Mouse (Mus musculus) megakaryocyte, adult 5-6 weeks (primary cell): ENCODE results near the gene Trim2. TPM values are rescaled to one million over a fixed set of nuclear protein-coding genes. Genes with fewer than 3 reads are reported as not detected.
A peak's percentile ranks its signal among the peaks of the same experiment; 100 is the strongest.

Source experiments
- ATAC-seq: 2 replicates; pipeline ENCODE4 v1.8.0; 2016; ENCODE audit warnings: mild to moderate bottlenecking, inconsistent platforms; ENCODE audit not compliant: poor library complexity, severe bottlenecking
- total RNA-seq, 2 experiments: library from RNA; stranded (forward) in 1 of 2; stranded (reverse) in 1 of 2; fragments of 153-499, 151-499 nt in 1 of 2; fragments of 221-1000, 200-1000 nt in 1 of 2; gene quantifications; 2 replicates each; pipeline versions ENCODE4 v1.2.3 to v1.2.4; 2015 to 2017

Trim2 gene
- total RNA-seq, 2 experiments from 2014 or later = 0.99 TPM; not detected in 1

DNA sequence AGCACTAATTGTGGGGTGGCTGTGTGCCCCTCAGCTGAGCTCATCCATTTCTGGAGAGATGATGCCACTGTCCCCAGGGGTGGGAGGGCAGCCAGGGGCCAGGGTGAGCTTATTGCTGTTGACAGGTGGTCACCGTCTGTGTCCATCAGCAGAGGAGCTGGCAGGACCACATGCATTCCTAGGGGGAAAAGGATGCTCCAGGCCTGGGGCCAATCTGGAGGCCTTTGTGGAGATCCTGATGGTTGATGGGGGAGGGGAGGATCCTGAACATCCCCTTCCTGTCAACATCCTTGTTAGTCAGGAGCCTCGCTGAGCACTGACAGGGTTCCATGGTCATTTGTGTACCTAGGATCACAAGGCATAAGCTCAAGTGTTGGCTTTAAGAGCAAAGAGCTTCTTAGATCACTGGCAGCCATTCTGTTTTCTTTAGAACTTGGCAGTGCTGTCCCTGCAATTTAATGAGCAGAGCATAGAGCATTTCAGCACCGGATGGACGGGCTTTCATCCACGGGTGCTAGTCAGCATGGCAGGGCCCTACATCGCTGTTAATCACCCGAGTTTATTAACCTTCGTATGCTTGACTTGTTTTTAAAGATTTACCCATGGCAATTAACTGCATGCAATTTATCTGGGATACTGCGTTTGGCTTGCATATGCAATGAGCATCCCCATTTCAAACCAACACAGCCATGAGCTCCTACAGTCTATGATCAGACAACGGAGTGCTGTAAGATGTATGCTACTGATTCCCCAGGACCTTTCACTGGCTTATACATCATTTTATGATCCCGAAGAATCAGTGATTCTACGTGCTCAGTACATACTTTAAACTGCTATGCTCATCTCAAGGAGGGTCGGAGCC is 105.9 kb downstream of the Trim2 start:
- no peak for ATAC-seq

DNA sequence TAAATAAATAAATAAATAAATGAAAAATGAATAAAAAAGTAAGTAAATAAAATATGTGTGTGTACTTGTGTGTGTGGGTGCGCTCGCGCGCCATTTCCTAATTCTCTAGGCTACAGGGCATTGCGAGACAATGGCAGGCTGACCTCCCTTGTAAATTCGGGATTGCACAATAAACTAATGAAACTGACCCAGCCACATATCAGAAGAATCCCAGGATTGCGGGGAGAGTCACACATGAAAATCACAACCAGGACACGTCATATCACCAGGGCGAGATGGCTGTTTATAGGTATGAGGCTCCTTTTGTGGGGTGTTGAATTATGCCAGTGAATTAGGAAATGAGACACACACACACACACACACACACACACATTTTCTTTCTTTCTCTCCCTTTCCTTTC is 107.2 kb downstream of the Trim2 start:
- no peak for ATAC-seq

DNA sequence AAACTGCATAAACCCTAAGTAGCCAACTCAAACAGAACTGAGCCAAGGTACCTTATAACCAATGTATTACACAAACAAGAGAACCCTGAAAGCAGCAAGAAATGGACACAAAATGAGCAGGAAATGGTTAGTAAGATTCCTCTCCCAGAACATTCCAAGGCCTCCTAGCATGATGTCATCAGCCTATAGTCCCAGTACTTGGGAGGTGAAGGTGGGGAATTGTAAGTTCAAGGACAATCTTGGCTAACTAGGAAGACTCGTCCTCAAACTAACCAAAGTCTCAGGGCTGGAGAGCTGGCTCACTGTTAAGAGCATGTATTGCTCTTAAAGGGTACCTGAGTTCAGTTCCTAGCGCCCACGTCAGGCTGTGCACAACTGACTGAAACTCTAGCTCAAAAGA is 108.4 kb downstream of the Trim2 start:
- ATAC-seq = no peak

DNA sequence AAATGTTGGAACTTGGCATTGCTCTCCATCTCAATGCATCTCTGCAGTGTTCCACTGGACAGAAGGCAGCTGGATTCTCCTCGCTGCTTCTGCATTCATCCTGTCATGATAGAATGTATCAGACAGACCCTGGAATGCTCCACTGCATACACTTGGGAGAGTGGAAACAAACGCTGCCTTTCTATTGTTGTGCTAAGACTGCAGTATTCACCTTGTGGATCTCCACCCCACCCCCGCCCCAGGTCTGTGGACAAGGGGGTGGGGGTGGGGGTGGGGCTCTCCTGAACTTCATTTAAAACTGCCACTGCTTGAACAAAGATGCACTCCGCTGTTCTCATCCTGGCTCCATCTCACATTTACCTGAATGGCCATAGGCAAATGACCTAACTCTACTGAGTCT is 112.8 kb downstream of the Trim2 start:
- ATAC-seq = no peak

DNA sequence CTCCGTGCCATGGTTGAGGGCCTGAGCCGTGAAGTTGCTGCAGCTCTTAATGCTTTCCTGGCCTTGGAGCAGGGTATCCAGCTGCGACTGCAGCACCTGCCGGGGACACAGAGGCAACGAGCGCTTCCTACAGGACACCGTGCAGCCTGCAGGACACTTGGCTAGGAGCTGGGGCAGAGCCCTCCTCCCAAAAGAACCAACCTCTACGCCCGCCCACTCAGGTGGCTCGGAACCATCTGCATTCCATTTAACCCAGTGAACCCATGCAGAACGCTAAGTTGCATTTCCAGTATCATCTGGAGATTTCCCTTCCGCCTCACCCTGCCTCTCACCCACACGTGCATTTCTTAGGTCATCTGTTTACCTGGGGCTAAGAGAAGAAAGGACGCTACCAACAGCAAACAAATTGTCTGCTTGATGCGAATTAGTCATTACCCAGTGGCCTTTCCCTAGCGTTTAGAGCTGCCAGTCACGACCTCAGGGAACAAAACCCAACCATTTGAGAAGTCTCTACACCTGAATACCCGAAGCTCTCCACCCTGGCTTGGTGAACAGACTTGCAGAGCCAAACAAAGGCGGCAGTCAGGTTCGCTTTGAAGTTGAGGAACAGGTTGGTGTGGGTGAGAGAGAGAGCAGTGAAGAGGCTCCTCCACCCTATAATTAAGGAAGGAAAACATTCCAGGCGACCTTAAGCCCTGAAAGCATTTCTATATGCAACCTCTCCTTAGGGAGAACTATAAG is 115.4 kb downstream of the Trim2 start:
- no peak for ATAC-seq

DNA sequence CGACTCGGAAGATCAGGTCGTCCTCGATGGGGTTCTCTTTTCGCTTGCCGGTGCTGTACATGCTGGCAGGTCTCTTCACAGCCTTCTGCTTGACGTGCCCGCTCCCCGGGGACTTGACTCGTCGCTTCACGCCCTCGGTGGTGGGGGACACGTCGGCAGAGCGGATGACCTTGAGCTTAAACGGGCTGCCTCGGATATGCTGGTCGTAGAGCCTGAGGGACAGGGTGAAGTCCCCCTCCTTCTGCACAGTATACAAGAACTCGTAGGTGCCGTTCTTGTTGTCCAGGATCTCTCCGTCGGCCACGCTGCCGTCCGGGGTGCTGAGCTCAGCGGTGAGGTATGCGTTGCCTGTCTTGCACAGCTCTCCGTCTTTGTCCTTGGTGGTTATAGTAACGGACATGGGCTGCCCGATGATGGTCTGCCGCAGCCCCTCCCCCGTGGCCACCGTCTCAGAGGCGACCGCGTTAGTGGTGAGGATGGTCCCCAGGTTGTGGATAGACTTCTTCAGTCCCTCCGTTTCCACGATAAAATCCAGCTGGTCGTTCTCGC is 116.1 kb downstream of the Trim2 start:
- 0 out of 2 replicates have a peak, but pooled peaks have one; percentile 40 for ATAC-seq

DNA sequence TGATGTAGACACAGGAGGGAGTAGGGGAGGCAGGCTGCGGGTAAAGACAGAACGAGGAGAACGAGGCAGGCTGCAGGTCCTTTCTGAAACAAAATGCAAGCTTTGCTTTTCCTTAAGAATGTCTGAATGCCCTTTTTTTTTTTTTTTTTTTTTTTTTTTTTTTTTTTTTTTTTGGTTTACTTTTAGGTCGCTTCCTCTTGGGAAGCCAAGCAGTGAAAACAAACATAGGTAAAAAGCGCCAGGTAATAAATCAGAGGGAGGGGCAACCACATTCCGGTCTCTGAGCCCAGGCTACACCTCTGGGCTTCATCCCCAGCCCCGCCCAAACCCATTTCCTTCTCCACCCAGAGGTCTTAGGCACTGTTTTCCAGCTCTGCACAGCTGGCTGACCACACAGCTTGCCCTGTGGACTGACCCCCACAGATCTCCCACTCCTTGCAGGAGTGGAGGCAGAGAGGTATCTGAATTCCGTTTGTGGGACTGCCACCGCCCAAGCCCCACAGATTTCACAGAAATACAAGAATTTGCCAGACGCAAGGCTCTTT is 117.0 kb downstream of the Trim2 start:
- ATAC-seq = no peak

DNA sequence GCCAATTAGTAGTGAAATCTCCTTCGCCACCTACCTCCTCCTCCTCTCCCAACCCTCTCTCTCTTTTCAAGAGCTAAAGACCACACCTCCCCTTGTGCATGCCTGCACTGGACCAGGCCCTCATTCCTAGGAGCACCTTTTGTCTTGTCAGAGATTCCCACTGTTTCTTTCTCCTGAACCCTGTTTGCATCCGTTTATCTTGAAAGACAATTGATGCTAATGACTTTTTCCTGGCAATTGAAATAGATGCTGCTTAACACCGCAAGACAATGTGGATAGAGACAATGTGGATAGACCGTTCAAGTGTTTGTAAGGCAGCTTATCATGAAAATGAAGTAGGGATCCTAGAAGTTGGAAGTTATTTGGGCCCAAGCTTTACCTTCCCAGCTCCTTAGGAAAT is 125.0 kb downstream of the Trim2 start:
- no peak for ATAC-seq

DNA sequence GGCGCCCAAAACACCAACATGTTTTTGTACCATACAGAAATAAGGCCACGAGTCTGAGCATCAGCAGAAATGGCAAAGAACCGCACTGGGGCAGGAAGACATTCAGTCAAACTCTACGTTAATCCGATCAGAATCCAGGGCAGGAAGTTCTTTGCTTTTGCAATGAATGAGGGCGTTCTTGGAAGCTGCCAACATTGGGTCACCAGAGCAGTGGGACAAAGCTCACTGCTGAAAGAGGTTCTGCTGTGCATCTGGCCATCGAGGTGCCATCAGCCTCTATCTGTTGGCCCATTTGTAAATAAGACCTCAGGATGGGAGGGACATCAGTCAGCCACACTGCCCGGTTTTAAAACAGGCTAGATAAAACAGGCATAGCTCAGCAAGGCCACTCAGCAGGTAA is 125.6 kb downstream of the Trim2 start:
- ATAC-seq = no peak

DNA sequence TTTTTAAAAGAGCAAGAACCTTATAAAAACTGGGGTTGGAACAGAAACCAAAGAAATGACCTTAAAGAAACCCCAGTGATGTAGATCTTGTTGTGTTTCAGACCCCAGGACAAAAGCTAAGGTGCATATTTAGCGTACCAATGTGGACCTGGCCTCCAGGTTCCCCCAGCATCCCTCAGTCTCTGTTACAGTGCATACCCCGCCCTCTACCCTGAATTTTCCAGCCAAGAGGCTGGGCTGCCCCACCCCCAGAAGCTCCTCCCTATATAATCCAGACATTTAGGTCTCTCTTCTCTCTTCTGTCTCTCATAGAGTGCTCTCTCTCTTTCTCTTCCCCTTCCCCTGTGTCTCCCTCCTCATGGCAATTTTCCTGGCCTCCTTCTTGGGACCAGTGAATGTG is 126.4 kb downstream of the Trim2 start:
- no peak for ATAC-seq

DNA sequence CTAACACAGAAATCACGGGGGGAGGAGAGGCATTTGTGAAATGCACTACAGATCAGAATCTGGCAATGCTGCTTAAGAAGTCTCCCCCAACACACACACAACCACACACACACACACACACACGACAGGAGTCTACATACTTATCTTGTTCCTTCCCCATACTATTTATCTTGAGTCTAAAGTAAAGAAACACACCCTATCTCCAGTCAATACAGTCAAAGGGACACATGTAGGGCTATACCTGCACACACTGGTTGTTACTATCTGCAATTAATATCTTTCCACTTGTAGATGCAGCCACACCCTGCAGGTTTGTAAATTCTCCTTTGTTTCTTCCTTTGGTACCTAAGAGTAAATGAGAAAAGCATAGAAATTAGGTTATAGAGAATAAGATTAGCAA is 128.8 kb downstream of the Trim2 start:
- no peak for ATAC-seq

DNA sequence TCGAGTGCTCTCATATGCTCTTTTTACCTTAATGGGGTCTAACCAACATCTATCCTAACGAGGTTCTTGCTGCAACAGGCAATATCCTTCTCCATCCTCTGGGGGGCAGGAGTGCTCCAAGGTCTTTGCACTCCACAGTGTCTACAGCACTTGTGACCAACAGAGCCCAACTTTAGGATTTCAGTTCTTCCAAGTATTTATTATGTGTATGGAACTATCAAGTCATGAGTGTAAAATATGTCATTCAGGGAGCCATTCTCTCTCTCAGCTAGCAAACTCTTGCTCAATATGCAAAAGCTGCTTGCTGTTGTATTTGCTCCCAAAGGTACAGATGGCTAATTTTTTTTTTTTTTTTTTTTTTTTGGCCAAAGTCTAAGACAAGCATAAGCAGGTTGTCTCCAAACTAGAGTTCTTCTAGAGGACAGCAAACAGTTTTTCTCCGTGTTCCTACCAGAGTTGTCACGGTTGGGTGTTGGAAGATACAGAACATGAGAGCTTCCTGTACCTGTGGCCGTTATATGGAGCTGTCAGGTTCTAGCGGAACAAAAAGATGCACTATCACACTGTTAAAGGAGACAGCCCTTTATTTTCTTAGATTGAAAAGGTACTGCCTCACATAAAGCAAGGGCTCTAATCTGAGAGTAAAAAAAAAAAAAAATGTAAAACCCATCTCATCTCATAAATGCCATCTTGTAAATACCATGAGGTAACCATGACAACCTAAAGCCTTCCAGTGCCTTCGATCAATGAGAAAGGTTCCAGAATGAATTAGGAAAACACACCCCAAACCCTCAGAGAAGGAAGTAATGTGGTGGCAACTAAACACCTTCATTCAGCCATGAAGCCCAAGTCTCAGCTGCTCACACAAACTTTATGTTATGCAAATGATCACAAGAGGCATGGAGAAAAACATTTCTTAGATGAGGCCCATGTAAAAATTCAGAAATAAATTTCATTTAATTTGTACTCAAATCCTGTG is 131.1 kb downstream of the Trim2 start:
- peak; percentile 70 for ATAC-seq

DNA sequence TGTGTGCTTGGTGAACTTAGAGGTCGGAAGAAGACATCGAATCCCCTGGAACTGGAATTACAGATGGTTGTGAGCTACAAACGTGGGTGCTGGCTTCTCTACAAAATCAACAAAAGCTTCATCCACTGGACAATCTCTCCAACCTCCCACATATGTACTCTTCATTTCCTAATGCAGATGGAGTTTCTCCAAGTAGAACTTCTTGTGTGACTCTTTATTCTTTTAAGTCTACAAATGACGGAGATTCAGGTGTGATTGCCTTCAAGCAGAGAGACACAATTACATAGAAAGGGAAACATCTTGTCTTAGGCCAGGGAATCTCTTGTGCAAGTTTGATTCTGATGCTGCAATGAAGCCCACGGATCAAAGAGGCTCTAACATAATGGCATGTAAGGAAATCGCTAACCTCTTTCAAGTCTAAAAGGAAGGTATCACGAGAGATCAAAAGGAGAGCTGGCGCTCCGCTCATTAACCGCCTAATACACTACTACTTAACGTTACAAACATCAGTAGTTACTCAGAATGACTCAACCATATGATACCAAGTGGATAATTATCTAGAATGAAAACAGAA is 133.0 kb downstream of the Trim2 start, which contains the start of gene Gm6525:
Gm6525 (plus strand) TSS at position 524 of the 574 bp plus-strand sequence.
- no peak for ATAC-seq

DNA sequence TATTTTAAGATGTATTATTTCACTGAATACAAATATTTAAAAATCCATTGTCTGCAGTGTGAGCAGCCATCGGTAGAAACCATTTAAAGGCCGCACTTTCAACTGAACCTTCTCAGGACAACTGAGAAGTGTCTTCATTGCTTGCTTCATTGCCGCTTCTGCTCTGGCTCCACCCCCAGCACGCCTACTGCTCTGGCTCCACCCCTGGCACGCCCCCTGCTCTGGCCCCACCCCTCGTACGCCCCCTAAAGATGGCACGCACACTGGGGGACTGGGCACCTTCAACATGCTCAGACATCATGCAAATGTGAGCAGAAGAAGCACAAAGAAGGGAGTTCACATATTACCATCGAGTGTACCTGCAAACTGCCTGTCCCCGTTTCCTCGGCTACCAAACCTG is 134.3 kb downstream of the Trim2 start:
- ATAC-seq = no peak

DNA sequence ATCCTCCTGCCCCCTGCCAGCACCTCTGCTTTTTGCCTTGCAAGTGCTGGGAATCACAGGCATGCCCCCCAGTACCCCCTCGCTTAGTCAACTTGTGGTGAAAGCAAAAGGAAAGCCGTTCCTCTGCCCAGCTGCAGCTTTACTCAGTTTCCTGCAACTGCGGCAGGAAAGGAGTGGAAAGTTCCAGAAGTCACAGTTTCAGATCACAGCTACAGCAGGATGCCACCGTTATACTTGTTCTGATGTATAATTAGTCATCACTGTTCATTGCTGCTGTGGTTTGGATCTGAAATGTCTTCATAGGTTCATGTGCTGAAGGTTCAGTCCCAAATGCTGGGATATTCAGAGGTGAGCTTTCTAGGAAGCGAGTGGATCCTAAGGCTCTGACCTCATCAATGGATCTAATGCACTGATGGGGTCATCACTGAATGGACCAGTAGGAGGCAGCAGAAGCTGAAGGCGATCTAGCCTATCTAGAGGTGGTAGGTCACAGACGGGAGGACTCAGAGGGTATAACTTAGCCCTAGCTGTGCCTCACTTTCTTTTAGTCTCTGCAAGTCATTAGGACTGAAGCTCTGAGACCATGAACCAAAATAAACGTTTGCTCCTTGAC is 137.2 kb downstream of the Trim2 start:
- no peak for ATAC-seq

DNA sequence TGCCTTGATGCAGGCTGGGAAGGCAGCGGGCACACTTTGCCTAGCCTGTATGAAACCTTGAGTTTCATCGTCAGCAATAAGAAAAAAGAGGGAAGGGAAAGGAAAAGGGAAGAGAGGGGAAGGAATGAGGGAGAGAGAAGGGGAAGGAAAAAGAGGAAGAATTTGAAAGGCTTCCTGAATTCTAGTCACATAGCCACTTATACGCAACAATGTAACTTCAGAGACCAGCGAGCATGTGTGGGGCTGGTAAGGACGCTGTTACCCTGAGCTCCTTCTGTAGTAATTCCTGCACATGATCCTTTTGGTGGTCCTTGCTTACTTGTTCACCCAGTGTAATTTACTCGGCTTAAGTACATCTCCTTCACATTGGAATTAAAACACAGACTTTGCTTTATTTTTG is 137.7 kb downstream of the Trim2 start:
- peak; percentile 57 for ATAC-seq

DNA sequence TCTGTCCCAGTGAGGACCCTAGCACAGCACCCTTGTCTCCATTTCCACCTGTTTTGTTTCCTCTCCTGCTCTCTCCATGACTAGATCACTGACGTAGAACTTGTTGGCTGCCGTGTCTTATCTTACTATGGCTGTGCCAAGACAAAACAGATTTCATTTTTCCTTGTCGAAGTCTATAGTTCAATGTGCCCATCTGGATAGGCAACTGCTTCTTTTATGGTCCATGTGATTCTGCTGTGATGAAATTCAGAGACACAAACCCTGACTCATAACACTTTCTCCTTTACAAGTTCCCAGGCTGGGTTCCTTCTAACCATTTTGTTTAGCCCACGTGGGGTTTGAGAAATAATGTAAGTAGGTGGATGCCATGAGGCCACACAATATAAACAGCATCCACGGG is 140.6 kb downstream of the Trim2 start:
- ATAC-seq = no peak

DNA sequence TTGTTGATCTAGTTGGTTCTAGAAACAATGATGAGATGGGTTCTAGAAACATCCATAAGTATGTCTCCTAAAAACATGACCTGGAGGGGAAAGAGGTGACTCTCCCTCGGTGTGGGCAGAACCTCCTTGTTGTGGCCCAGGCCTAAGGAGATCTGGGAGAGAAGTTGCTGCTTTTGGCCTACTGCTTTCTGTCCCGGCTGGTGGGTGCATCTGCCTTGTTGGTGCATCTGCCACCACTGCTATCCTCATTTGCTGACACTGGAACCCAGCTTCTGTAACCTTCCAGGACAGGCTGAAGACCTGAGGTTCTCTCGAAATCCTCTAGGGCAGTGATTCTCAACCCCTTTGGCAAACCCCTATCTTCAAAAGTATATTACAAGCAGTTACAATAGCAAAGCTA is 141.3 kb downstream of the Trim2 start:
- no peak for ATAC-seq

DNA sequence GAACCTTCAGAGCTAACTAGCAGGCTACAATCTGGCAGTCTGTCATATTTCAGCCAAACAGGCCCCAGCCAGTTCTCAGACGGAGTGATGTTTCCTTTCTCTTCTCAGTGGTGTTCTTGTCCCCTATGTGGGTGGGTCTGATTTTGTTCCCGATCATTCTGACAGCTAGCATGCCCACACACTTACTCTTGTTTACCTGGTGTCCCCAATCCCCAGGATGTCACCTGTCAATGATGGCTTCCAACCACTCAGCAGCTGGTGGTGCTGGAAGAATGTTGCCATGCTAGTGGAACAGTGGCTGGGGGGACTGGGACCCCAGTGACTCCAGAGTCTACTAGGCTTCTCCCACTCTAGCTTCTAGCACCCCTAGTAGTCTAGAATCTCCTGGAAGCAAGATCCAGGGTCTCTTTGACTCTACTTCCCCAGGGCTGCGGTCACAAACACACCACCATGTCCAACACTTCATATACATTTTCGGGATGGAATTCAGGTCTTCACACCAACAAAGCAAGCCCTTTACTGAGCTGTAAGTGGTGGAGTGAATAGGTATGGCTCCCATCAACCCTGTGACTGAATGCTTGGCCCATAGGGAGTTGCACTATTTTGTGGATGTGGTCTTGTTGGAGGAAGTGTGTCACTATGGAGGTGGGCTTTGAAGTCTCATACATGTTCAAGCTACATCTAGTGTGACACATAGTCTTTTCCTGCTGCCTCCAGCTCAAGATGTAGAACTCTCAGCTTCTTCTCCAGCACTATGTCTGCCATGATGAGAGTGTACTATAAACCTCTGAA is 148.9 kb downstream of the Trim2 start:
- ATAC-seq = no peak
